Mouse (Mus musculus) hindbrain, embryonic 13.5 days (tissue): ENCODE measurements at regions not wholly inside any gene's neighbourhood (a gene's known extent, or its start where the extent isn't known, plus 50 kb on each side); places are given as distances from the start of the nearest gene placed in this dataset.

Experiments used
- ATAC-seq: fragments of 200-750 bp; cut with Nextera tagmentation; 2 replicates; pipeline ENCODE4 v1.8.0; 2017; ENCODE audit warnings: moderate TSS enrichment; ENCODE audit not compliant: low FRiP score
- H3K27ac ChIP-seq: fragments of 300-500 bp; sonication (generic); 2 replicates; pipeline ENCODE4 v1.5.1; 2015; ENCODE audit warnings: inconsistent platforms, mild to moderate bottlenecking, moderate library complexity
- H3K27me3 ChIP-seq: fragments of 300-500 bp; sonication (generic); 2 replicates; pipeline ENCODE4 v1.6.1; 2015; ENCODE audit warnings: mild to moderate bottlenecking, inconsistent platforms
- H3K36me3 ChIP-seq: fragments of 300-500 bp; sonication (generic); 2 replicates; pipeline ENCODE4 v1.6.1; 2015; ENCODE audit warnings: mild to moderate bottlenecking, inconsistent platforms
- H3K4me1 ChIP-seq: fragments of 300-500 bp; sonication (generic); replicated peaks from 2 replicates; pipeline ENCODE4 v1.6.1; 2015; ENCODE audit warnings: inconsistent platforms
- H3K4me2 ChIP-seq: fragments of 300-500 bp; sonication (generic); 2 replicates; pipeline ENCODE4 v1.6.1; 2015; ENCODE audit warnings: inconsistent platforms, mild to moderate bottlenecking, moderate library complexity
- H3K4me3 ChIP-seq: fragments of 300-500 bp; sonication (generic); 2 replicates; pipeline ENCODE4 v1.5.1; 2015; ENCODE audit warnings: mild to moderate bottlenecking, inconsistent platforms
- H3K9ac ChIP-seq: fragments of 300-500 bp; sonication (generic); 2 replicates; pipeline ENCODE4 v1.6.1; 2015; ENCODE audit warnings: mild to moderate bottlenecking, inconsistent platforms
- H3K9me3 ChIP-seq: fragments of 300-500 bp; sonication (generic); 2 replicates; pipeline ENCODE4 v1.6.1; 2016; ENCODE audit warnings: inconsistent platforms
- WGBS: fragments of 180-500 bp; shearing (Covaris S2); methylation state at CpG from one replicate; pipeline ENCODE4 v1.1.7; 2015; 5-methylcytosine and 5-hydroxymethylcytosine counted together

GRCm38 (mm10) chr14:46076738-46077137 is 302.5 kb upstream of the Gm15217 start:
- Histone ChIP-seq H3K4me2 (no peak overlapping the region), H3K27me3 (no peaks in the 10 kb centered on the region), H3K4me1 (no peaks in the 10 kb centered on the region; the same call in 1 of the 2 replicates), H3K36me3 (no peaks in the 10 kb centered on the region), H3K4me3 (no peak overlapping the region), H3K9me3 (no peaks in the 10 kb centered on the region), H3K9ac (no peak overlapping the region), H3K27ac (no peak overlapping the region)
- whole genome bisulfite sequencing: 91% methylated on average over 2 of the region's 2 CpGs
- no peak for ATAC-seq

- Histone ChIP-seq H3K4me1 (no peaks in the 10 kb centered on the region; the same call in 1 of the 2 replicates), H3K27me3 (no peaks in the 10 kb centered on the region), H3K36me3 (no peaks in the 10 kb centered on the region), H3K27ac (no peak overlapping the region), H3K9me3 (no peaks in the 10 kb centered on the region), H3K4me2 (no peak overlapping the region), H3K4me3 (no peak overlapping the region), H3K9ac (no peak overlapping the region)
- ATAC-seq: peak; percentile 86
- WGBS: 75% methylated on average over 11 of the region's 11 CpGs
Measured at GRCm38 (mm10) chr14:46077406-46078131, 301.6 kb upstream of the Gm15217 start.

GRCm38 (mm10) chr14:46082646-46083045 is 296.6 kb upstream of the Gm15217 start:
- H3K4me3 ChIP-seq: no peak overlapping the region

GRCm38 (mm10) chr14:46088968-46089691 is 290.1 kb upstream of the Gm15217 start:
- Histone ChIP-seq H3K27ac (no peak overlapping the region), H3K9me3 (no peaks in the 10 kb centered on the region), H3K9ac (no peak overlapping the region), H3K27me3 (no peaks in the 10 kb centered on the region), H3K4me1 (no peaks in the 10 kb centered on the region), H3K36me3 (no peaks in the 10 kb centered on the region), H3K4me2 (no peak overlapping the region), H3K4me3 (no peak overlapping the region)
- WGBS: 80% methylated on average over 12 of the region's 12 CpGs
- no peak for ATAC-seq

More at GRCm38 (mm10) chr14:46082646-46083045, 296.6 kb upstream of the Gm15217 start:
- ATAC-seq: no peak
- 91% methylated on average over 5 of the region's 5 CpGs for WGBS
- Histone ChIP-seq H3K27me3 (no peaks in the 10 kb centered on the region), H3K4me2 (no peak overlapping the region), H3K9me3 (no peaks in the 10 kb centered on the region), H3K36me3 (no peaks in the 10 kb centered on the region), H3K27ac (no peak overlapping the region), H3K4me1 (no peaks in the 10 kb centered on the region), H3K9ac (no peak overlapping the region)

- 87% methylated on average over 3 of the region's 3 CpGs for WGBS
- no peak for ATAC-seq
- Histone ChIP-seq H3K9me3 (no peaks in the 10 kb centered on the region), H3K27ac (no peak overlapping the region), H3K4me3 (no peak overlapping the region), H3K4me2 (no peak overlapping the region), H3K27me3 (no peaks in the 10 kb centered on the region), H3K9ac (no peak overlapping the region), H3K36me3 (no peaks in the 10 kb centered on the region), H3K4me1 (no peaks in the 10 kb centered on the region)
Measured at GRCm38 (mm10) chr14:46115950-46116349, 263.3 kb upstream of the Gm15217 start.

- no peak overlapping the region for H3K4me2 ChIP-seq
- no peak overlapping the region for H3K9ac ChIP-seq
- no peak overlapping the region for H3K4me3 ChIP-seq
- H3K9me3 ChIP-seq: no peaks in the 10 kb centered on the region
- H3K27me3 ChIP-seq: no peaks in the 10 kb centered on the region
- H3K36me3 ChIP-seq: no peaks in the 10 kb centered on the region
- ATAC-seq: no peak
- 77% methylated on average over 1 of the region's 1 CpGs for WGBS
- no peak overlapping the region for H3K27ac ChIP-seq
- no peaks in the 10 kb centered on the region for H3K4me1 ChIP-seq
Measured at GRCm38 (mm10) chr14:46126541-46126940, 252.7 kb upstream of the Gm15217 start.

- no peak overlapping the region for H3K27ac ChIP-seq
- no peak for ATAC-seq
- H3K9ac ChIP-seq: no peak overlapping the region
- H3K27me3 ChIP-seq: no peaks in the 10 kb centered on the region
- H3K4me3 ChIP-seq: no peak overlapping the region
- WGBS: 69% methylated on average over 3 of the region's 3 CpGs
- H3K36me3 ChIP-seq: no peaks in the 10 kb centered on the region
- H3K4me1 ChIP-seq: no peaks in the 10 kb centered on the region
- H3K4me2 ChIP-seq: no peak overlapping the region
- H3K9me3 ChIP-seq: no peaks in the 10 kb centered on the region
Measured at GRCm38 (mm10) chr14:46129762-46130161, 249.5 kb upstream of the Gm15217 start.

GRCm38 (mm10) chr14:46144175-46144574 is 235.0 kb upstream of the Gm15217 start:
- Histone ChIP-seq H3K27me3 (no peaks in the 10 kb centered on the region), H3K4me3 (no peak overlapping the region), H3K4me2 (no peak overlapping the region), H3K9ac (no peak overlapping the region), H3K36me3 (no peaks in the 10 kb centered on the region), H3K27ac (no peak overlapping the region), H3K4me1 (peaks cover 13% of the 10 kb centered on the region), H3K9me3 (no peaks in the 10 kb centered on the region)
- no peak for ATAC-seq
- 39% methylated on average over 4 of the region's 4 CpGs for WGBS

GRCm38 (mm10) chr14:46144707-46145106 is 234.5 kb upstream of the Gm15217 start:
- Histone ChIP-seq H3K9me3 (no peaks in the 10 kb centered on the region), H3K36me3 (no peaks in the 10 kb centered on the region), H3K27me3 (no peaks in the 10 kb centered on the region), H3K4me3 (no peak overlapping the region), H3K4me1 (peaks cover 13% of the 10 kb centered on the region), H3K9ac (no peak overlapping the region), H3K27ac (no peak overlapping the region), H3K4me2 (no peak overlapping the region)
- ATAC-seq: no peak
- WGBS: 17% methylated on average over 6 of the region's 6 CpGs

- no peak overlapping the region for H3K4me3 ChIP-seq
- no peak overlapping the region for H3K9ac ChIP-seq
- H3K27me3 ChIP-seq: no peaks in the 10 kb centered on the region
- H3K36me3 ChIP-seq: no peaks in the 10 kb centered on the region
- 0 out of 2 replicates have a peak overlapping the region, but pooled peaks have one; percentile 1 for H3K4me2 ChIP-seq
- peak; percentile 21; the same call in 1 of the 2 replicates for ATAC-seq
- H3K27ac ChIP-seq: no peak overlapping the region
- peaks cover 13% of the 10 kb centered on the region for H3K4me1 ChIP-seq
- WGBS: 22% methylated on average over 7 of the region's 7 CpGs
- H3K9me3 ChIP-seq: no peaks in the 10 kb centered on the region
Measured at GRCm38 (mm10) chr14:46145584-46145983, 233.6 kb upstream of the Gm15217 start.

GRCm38 (mm10) chr14:46149073-46149661 is 230.0 kb upstream of the Gm15217 start:
- WGBS: 84% methylated on average over 6 of the region's 6 CpGs
- H3K9ac ChIP-seq: no peak overlapping the region
- ATAC-seq: no peak

GRCm38 (mm10) chr14:46158741-46159140 is 220.5 kb upstream of the Gm15217 start:
- no peak for ATAC-seq
- Histone ChIP-seq H3K27me3 (no peaks in the 10 kb centered on the region), H3K4me1 (no peaks in the 10 kb centered on the region), H3K9ac (no peak overlapping the region), H3K27ac (no peak overlapping the region), H3K4me3 (no peak overlapping the region), H3K4me2 (no peak overlapping the region), H3K36me3 (no peaks in the 10 kb centered on the region), H3K9me3 (no peaks in the 10 kb centered on the region)
- 70% methylated on average over 2 of the region's 2 CpGs for WGBS

More at GRCm38 (mm10) chr14:46149073-46149661, 230.0 kb upstream of the Gm15217 start:
- no peaks in the 10 kb centered on the region for H3K27me3 ChIP-seq
- no peak overlapping the region for H3K27ac ChIP-seq
- H3K9me3 ChIP-seq: no peaks in the 10 kb centered on the region
- H3K4me2 ChIP-seq: no peak overlapping the region
- no peak overlapping the region for H3K4me3 ChIP-seq
- H3K4me1 ChIP-seq: peaks cover 13% of the 10 kb centered on the region
- H3K36me3 ChIP-seq: no peaks in the 10 kb centered on the region
